Mouse (Mus musculus): ENCODE measurements at regions not wholly inside any gene's neighbourhood (a gene's known extent, or its start where the extent isn't known, plus 50 kb on each side); places are given as distances from the start of the nearest gene placed in this dataset.
A peak's percentile ranks its signal among the peaks of the same experiment; 100 is the strongest.
"Not testable (repeated sequence)": the region's sequence is repeated elsewhere in the genome, so short reads cannot be mapped to it uniquely, and the experiment has no call there.

- DNase-seq (ENCODE audit: low spot score), result no peak
Measured at GRCm38 (mm10) chr5:5956716-5957115, 207.6 kb upstream of the Steap1 start.

GRCm38 (mm10) chr5:5955783-5956182 is 206.7 kb upstream of the Steap1 start:
- no peak for DNase-seq (ENCODE audit: low spot score)

- no peak for DNase-seq (ENCODE audit: low spot score)
Measured at GRCm38 (mm10) chr5:5925796-5926195, 176.7 kb upstream of the Steap1 start.

- no peak for DNase-seq (ENCODE audit: low spot score)
Measured at GRCm38 (mm10) chr5:5916427-5916826, 167.3 kb upstream of the Steap1 start.

GRCm38 (mm10) chr5:5889376-5889775 is 140.2 kb upstream of the Steap1 start:
- no peak for DNase-seq (ENCODE audit: low spot score)

- no peak for DNase-seq (ENCODE audit: low spot score)
Measured at GRCm38 (mm10) chr5:5873425-5873824, 124.3 kb upstream of the Steap1 start.

- no peak for DNase-seq (ENCODE audit: low spot score)
Measured at GRCm38 (mm10) chr5:5856146-5856724, 107.1 kb upstream of the Steap1 start.

- DNase-seq (ENCODE audit: low spot score), result peak; percentile 1
Measured at GRCm38 (mm10) chr5:5845805-5846496, 96.8 kb upstream of the Steap1 start.

GRCm38 (mm10) chr5:5844312-5844711 is 95.2 kb upstream of the Steap1 start:
- no peak for DNase-seq (ENCODE audit: low spot score)

GRCm38 (mm10) chr5:5838767-5839166 is 89.6 kb upstream of the Steap1 start:
- no peak for DNase-seq (ENCODE audit: low spot score)

GRCm38 (mm10) chr5:5822666-5823065 is 73.5 kb upstream of the Steap1 start:
- not testable (repeated sequence) for DNase-seq (ENCODE audit: low spot score)
